Mouse (Mus musculus) CD4-positive naive resting alpha-beta T cell, adult 57 days (primary cell): ENCODE measurements around the gene Gm21977. TPM values are rescaled to one million over a fixed set of nuclear protein-coding genes. Genes with fewer than 3 reads are reported as not detected.

Experiments
- total RNA-seq: library from RNA; stranded (reverse); gene quantifications from one replicate; pipeline ENCODE4 v1.2.4, GENCODE M21; 2023

Gene Gm21977
- total RNA-seq = not detected

GRCm38 (mm10) chr14:42853377-42853776 is at the start of gene Gm21977:
Gene Gm21977, minus strand, starts transcription at chr14:42853477.

Other genes with a start within 250 kb of the Gm21977 start
- gene Gm3633, start 211.6 kb downstream of the Gm21977 start, total RNA-seq = not detected
- not detected for gene Gm10378, start 197.5 kb downstream of the Gm21977 start, total RNA-seq
- gene Gm3015, start 84.7 kb downstream of the Gm21977 start, total RNA-seq = not detected
- not detected for gene Gm10377, start 55.5 kb downstream of the Gm21977 start, total RNA-seq
- not detected for gene Gm8082, start 140.1 kb upstream of the Gm21977 start, total RNA-seq
- not detected for gene Gm10376, start 162.2 kb upstream of the Gm21977 start, total RNA-seq
- gene Gm8094, start 223.2 kb upstream of the Gm21977 start, total RNA-seq = not detected
- not detected for gene Gm8104, start 247.1 kb upstream of the Gm21977 start, total RNA-seq